Mouse (Mus musculus): ENCODE data around the gene 1700056E22Rik.

Gene 1700056E22Rik

DNA sequence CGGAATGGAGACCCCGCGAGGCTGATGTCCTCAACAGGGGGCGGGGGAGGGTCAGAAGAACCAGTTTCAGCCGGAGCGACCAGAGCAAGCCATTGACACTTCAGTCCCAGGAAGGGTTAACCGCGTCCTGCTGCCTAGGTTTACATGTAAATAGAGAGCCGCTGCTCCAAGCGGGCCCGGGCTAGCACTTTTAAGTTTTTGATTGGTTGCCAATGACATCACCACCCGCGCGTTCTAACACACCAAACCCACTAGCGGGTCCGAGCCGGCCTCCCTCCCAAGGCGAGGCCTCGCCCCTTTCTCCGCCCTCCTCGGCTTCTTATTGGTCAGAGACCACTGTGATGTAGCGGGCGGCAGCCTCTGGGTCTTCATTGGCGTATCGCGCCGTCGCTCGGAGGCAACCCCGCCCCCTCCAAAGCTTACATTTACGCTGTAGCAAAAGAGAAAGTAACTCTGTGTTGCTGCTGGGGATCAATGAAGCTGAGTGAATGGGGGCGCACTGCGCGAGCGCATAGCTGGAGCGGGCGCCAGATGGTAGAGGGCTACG is at the start of gene 1700056E22Rik:
Gene 1700056E22Rik (minus strand): TSS at position 291 of the 547 bp plus-strand sequence.
- peak; percentile 99 for DNase-seq (ENCODE audit: low read depth)

DNA sequence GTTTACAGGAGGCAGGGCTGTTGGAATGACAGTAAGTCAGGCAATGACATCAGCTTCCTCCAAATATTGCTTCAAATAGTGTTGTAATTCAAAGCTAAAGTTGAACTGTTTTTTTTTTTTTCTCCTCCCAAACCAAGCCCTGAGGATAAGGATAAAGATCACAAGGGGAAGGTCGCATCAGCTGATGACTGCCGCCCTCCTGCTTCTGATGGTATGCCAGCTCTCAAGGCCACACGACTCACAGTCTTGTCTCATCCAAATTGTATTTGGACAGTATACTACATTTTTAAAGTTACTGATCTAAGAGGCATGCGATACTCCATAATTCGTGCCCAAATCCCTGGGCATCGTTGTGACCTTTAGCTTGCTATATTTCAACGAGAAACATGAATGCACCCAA is 49.1 kb upstream of the 1700056E22Rik start:
- DNase-seq (ENCODE audit: low read depth): peak; percentile 20

DNA sequence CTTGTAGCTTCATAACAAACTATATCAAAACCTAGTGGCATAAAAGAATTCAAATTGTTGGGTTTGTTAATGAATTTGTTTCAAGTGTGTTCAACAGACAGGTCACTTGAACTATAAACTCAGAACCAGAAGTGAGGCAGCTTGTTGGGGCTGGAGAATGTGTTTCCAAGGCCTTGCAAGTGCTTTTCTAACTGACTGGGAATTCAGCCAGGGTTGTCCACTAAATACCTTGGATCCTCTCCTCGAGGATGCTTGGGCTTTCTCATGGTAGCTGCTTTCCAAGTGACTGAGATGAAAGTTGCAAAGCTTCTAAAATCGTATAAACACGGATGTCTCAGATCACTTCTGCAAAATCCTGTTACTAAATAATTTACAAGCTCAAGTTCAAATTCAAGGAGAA is 48.6 kb upstream of the 1700056E22Rik start:
- no peak for DNase-seq (ENCODE audit: low read depth)

DNA sequence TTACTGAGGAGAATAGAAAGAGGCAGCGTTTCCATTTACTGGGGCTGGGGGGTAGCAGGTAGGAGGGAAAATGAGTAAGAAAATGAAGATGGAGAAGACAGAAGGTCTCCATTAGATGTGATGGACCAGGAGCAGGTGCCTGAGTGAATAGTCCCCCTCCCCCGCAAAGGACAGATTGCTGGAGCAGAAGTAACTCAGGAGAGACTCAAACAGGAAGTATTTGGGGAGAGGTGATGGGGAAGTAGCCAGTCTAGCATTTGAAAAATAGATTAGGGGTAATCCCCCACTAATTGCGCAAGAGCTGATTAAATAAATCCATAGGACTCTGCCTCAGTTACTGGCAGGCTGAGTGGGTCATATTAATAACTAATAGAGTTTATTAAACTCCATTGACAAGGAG is 45.2 kb upstream of the 1700056E22Rik start:
- no peak for DNase-seq (ENCODE audit: low read depth)

DNA sequence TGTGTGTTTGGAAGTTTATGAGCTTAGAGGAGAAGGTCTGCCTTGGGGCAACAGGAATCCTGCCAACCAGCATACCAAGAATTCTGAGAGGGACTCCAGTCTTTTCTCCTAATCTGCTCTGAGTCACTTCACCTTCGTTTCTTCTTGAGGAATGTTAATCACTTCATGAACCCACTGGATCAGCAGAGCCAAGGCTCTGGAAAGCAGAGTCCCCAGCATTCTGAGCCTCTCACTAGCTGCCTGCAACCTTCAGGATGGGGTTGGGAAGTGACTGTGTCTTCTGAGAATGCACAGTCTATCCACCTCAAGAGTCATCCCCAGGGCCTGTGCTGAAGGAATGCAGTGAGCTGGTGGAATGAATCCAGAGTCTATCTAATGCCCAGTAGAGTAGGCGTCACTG is 42.7 kb upstream of the 1700056E22Rik start:
- DNase-seq (ENCODE audit: low read depth): no peak

DNA sequence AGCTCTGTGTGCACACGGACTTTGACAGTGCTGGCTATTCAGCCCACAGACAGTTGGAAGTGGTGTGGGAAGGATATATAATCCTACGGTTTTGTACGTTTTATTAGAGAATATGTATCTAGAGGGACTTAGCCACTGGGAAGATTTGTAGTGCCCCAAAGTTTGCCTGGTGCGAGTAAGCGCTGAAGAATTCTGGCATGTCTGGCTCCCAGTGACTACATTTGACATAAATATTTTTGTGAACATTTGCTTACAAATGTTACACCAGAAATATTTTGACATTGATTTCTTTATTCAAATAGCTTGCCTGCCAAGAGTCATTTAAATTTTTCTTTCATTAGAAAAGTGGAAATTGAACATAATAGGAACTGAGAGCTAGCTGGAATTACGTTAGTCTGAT is 42.0 kb upstream of the 1700056E22Rik start:
- DNase-seq (ENCODE audit: low read depth): no peak

DNA sequence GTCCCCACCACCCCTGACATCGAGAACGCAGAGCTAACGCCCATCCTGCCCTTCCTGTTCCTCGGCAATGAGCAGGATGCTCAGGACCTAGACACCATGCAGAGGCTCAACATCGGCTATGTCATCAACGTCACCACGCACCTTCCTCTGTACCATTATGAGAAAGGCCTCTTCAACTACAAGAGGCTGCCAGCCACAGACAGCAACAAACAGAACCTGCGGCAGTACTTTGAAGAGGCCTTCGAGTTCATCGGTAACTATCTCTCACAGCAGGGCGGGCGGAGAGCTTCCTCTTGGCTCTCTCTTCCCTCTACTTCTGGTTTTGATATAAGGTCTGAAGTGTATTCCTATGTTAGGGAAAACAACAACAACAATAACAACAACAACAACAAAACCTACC is 34.9 kb upstream of the 1700056E22Rik start:
- DNase-seq (ENCODE audit: low read depth): no peak

DNA sequence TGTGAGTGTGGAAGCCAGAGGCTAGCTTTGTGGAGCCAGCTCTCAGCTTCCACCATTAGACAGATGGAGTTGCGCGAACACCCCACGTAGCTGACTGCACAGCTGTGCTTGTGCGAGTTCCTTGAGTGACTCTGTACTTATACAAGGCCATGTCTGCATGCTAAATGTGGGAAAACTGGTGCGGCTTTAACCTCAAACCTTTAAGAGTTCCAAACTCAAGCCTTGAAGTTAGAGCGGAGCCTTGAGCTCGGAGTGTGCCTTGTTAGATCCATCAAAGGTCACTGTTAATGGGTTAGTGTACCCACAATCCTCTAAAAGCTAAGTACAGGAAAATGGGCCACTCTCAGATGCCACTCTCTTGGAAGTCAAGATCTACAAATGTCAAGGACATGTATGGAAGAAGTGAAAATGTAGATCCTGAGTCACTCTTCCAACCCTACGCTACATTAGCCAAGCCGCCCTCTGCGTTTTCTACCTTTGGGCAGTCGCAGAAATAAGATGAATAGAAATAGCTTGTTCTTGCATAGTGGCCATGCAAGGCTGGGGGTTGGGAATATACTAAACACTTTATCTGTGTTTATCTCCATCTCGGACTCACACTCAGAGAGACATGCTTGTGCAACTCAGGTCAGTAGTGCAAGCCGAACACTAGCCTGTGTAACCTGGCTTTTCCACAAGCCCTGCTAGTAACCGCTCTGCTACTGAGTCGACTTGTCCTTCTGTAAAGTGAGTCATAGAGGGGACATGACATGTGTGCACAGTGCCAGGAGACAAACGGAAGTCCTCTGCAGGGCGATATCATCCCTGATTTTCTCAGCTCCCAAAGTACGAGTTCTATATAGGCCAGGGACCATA is 33.8 kb upstream of the 1700056E22Rik start:
- no peak for DNase-seq (ENCODE audit: low read depth)

DNA sequence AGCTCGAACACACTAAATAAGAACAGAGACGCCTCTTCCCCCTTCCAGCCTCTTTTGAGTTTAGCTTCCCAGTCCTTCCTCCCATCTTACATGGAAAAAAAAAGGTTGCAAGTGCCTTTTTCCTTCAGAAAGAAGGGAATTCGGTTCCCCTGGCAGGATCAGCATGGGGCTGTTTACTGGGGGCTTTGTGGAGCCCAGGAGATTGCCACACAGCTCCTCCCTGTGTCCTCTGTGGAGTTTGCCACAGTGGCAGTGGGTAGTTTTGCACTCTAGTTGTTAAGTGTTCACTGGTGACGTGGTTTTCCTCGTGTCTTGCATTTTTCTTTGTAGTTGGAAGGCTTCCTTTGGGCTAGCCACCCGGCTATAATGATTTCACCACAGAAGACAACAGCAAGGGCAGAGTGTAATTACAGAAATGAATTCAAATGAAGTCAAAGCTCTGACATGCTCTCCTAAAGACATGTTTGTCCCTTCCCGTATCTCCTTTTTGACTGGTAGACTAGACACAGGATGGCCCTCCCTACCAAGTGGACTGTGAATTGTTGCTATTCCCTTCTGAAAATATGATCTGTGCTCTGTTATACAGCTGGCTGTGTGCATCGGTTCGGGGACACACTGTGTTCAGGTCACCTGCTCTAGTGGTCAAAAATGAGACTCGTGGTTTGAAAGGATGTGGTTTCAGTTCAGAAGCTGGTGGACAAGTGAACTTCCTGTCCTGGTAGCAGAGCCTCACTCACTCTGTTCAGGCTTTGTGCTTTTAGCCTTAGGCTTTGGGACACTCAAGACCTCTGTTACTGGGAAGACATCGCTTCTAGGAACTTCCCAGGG is 32.6 kb upstream of the 1700056E22Rik start:
- DNase-seq (ENCODE audit: low read depth): peak; percentile 87

DNA sequence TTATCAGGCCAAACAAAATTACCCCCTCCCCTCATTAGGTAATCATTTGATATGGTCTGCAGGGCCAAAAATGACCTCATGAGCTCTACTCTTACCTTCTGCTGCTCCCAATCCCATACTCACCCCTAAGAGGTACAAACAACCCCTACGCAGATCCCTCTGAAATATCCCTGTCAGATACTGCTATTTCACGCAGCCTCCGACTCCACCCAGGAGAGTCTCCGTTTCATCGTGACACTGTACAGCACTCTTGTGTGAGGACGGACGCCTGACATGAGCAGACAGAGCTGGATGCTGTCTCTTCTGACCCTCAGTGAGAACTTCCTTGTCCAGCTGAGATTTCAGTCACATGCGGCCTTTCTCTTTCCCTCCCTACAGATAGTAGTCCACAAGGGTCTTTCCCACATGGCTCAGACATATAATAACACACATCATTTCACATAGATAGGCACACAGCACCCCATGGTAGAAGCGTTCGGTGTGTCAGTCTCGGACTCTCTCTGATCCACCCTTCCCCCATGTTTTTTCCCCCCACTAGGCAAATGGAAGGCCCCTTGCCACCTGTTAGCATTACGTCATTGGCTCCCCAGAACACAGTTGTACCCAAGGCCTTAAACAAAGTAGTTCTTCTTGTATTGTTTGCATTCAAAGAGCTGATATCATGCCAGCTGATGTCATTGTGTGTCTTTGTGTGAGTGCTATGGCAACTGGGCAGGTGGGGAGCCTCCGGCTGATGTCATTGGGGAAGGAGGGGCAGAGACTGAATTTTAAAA is 31.7 kb upstream of the 1700056E22Rik start:
- no peak for DNase-seq (ENCODE audit: low read depth)

DNA sequence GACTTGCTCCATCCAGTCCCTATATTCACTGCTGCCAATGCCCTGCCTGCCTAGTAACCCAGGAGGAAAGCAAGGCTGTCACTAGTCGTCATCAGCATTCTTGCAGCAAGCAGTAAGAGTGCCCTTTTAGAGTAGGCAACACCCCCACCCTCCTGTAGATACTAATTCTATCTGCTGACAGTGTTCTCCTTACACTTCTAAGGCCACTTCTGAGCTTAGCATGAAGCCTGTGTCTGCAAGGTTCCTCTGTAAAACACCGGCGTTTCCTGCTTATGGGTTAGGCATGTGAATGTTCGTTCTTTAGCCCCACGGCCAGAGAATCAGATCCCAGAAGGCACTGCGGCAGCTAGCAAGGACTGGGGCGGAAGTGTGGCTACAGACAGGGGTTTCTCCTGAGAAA is 30.2 kb upstream of the 1700056E22Rik start:
- DNase-seq (ENCODE audit: low read depth): no peak

DNA sequence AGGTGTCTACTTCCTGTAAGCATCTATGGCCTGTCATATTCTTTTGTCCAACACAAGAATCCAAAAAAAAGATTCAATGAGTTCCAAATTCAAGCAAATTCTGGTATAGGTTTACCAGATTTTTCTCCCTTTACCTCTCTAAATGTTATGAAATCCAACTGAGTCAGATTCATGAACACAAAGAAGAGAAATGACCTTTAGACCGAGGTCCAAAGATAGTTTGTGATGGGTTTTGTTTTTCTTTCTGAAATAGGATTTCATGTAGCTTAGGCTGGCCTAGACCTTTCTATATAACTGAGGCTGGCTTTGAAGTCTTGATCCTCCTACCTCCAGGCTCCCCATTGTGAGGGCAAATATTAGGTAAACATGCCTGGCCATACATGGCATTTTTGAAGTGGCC is 27.8 kb upstream of the 1700056E22Rik start:
- DNase-seq (ENCODE audit: low read depth): no peak

DNA sequence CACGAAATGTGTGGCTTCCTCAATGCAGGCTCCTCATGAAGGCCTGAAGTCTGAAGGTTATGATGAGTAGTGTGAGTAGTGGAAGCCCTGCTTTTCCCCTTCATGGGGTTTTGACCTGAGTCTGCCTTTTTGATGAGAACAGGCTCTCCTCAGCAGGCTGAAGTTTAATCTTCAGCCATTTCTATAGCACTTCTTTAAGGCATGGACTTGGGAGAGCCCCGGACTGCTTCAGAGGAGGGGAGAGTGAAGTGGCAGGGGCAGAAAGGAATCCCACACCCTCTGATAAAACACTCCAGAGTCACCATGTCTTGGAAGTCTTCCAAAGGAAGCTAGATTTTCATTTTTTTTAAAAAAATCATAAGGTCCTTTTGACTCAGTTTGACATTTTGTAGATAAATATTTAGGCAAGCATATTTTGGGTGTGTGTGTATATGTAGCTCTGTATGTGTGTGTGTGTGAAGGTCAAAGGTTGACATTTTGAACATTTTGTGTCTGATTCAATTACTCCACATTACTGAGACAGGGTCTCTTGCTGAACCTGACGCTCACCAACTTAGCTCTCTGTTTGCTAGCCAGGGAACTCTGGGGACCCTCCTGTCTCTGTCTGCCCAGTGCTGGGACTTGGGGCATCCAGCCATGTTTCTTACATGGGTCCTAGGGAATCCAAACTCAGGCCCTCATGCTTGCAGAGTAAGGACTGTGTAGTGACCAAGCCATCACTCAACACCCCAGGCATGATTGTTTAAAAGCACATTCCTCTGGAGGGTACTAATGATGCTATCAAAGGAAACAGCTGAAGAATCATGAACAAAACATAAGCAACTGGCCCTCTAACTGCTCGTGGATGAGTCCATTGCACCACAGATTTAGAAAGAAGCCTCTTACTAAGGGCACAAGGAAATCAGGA is 27.0 kb upstream of the 1700056E22Rik start:
- no peak for DNase-seq (ENCODE audit: low read depth)

DNA sequence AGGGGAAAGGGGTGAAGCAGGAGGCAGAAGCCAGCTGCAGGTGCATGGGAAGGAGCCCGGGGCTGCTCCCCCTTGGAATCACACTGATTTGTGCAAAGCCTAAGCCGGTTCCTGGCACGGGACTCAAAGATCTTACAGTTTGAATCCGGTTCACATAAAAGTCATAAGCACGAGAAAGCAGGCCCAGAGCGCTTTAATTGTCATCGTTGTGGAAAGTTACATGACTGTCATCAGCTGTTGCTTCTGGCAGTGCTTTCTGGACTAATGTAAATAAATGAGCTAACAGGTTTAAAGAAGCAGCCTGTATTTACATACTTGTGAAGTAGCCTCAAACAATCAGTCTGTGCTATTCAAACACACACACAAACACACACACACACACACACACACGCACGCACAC is 26.3 kb upstream of the 1700056E22Rik start:
- DNase-seq (ENCODE audit: low read depth): no peak

DNA sequence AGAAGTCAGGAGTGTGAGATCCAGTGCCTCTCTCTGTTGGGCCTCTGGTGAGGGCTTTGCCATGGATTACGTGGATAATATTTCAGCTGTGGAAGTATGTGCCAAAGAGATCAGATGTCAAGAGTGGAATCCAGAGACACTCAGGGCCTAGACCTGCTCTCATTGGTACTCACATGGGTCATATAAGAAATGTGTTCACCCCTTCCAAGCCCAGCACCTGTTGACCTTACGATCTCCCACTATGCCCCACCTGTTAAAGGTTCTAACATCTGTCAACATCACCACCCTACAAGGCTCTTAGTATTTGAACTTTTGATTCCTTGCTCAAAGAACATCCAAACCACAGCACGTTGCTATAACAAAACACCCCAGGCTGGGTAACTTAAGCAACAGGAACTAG is 25.7 kb upstream of the 1700056E22Rik start:
- no peak for DNase-seq (ENCODE audit: low read depth)

DNA sequence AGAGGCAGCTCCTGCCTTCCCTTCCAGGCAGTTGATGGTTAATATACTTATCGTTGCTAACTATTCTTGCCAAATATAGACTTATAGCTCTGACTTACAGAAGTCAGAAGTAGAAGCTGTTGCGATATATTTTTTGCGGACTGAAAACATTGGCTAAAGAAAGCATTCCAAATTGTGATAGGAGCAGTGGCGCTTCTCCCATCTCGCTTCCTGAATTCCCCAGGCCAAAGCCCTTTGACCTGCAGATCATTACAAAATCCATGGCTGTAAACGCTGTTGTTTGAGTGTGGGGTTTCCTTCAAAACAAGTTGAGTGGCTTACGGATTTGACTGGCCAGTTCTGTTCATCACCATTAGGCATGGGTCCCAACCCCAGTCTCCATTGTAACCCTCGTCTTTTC is 24.1 kb upstream of the 1700056E22Rik start:
- DNase-seq (ENCODE audit: low read depth): no peak

DNA sequence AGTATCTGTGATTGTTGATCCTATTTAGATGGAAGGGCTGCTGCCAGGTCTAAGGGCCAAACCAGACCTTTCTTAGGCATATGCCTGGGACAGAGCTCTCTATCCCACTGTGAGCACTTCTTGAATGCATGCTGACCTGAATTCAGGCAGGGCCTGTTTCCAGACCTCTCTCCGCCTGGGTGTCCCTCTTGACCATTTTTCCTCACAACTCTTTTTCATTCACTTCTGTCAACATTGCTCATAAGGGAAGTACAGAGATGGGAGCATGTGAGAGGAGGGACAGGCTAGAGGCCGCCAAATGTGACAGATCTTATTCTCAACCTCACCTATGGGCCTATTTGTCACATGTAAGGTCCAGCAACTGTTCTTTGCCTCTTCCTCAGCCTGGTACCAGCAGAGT is 20.1 kb upstream of the 1700056E22Rik start:
- DNase-seq (ENCODE audit: low read depth): no peak

DNA sequence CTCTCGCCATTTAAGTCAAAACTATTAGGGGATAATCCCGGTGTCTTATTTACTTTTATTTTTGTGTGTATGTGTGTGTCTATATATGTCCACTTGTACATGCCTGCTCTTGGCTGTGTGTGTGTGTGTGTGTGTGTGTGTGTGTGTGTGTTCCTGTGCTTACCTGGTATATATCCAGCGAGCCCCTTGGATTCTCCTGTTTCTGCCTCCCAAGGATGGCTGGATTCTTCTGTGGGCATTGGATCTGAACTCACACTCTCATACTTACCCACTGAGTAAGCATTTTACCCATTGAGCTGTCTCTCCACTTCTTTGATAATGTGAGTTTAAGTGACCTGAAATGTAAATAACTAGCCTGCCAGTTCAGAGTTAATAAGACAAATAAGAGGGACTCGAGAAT is 19.6 kb upstream of the 1700056E22Rik start:
- DNase-seq (ENCODE audit: low read depth): no peak

DNA sequence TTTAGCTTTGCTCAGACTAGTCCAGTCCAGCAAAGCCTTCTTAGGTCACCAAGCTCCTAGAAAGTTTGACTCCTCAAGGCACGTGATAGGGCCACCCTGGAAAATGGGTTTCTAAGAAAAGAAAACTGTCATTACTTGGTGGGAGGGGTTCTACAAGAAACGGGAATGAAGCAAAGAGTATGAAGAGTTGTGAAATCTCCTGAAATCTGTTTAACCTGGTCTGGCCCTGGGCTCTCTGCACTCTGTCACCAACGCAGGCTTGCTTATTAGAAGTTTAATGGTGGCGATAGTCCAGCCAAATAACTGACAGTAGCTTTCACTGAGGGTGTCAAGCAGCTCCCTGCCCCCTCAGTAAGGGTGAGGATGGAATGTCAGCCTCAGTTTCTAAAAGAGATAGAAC is 19.0 kb upstream of the 1700056E22Rik start:
- DNase-seq (ENCODE audit: low read depth): no peak

DNA sequence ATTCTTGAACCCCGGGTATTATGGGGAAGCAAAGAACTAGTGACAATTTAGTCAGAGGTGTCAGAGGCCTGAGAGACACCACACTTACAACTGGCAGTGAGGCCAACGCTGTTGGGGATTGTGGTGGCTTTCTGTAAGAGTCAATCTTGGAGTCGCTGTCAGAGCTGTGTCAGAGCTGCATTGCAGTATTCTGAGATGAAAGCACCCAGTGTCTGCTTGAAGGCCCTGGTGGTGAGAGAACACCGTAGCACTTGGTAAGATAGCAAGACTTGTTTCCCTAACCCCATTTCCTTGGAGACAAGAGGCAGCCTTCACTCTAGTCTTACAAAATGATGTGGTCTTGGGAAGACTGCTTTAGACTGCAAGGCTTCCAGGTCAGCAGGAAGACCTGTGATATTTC is 18.2 kb upstream of the 1700056E22Rik start:
- no peak for DNase-seq (ENCODE audit: low read depth)

DNA sequence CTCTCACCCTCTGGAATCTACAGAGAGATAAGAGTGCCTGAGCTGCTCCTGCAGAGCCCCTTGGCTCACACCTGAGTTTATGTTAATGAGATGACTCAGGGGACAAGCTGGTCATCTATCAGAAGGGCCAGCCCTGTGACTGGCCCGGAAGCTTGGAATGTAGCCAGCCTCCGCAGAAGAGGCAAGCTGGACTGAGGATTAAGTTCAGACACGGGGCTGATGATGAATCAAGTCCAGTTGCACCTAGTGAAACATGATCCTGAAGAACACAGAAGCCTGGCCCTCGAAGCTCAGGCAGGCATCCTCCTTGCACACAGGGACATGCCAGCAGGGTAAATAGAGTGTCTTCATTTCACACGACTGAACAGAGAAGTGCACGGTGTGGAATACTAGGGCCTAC is 17.7 kb upstream of the 1700056E22Rik start:
- DNase-seq (ENCODE audit: low read depth): peak; percentile 71
